Mouse (Mus musculus) heart, embryonic 14.5 days (tissue): Measurements from ENCODE around the gene Dtnb. TPM values are rescaled to one million over a fixed set of nuclear protein-coding genes. Genes with fewer than 3 reads are reported as not detected.

Experiments
- ATAC-seq: fragments of 200-750 bp; cut with Nextera tagmentation; 2 replicates; pipeline ENCODE4 v1.8.0; 2017; ENCODE audit warnings: low read depth, moderate TSS enrichment; ENCODE audit not compliant: insufficient number of reproducible peaks, insufficient read depth, low FRiP score
- H3K27ac ChIP-seq, 2 experiments: fragments of 200-500 bp in 1 of 2; fragments of 300-500 bp in 1 of 2; sonication (generic) in 1 of 2; replicated peaks in 1 of 2; 2 replicates each; pipeline ENCODE4 v1.5.1; 2012 to 2014; ENCODE audit warnings: low read depth in 2 of 2, low read length in 2 of 2, control low read depth in 1 of 2, mild to moderate bottlenecking in 1 of 2, mixed read lengths in 1 of 2; ENCODE audit not compliant: control insufficient read depth in 1 of 2, insufficient read depth in 1 of 2
- H3K27me3 ChIP-seq: fragments of 300-500 bp; sonication (generic); 2 replicates; pipeline ENCODE4 v1.6.1; 2014; ENCODE audit warnings: mild to moderate bottlenecking, low read length, control low read depth; ENCODE audit not compliant: control insufficient read depth, insufficient read depth
- H3K36me3 ChIP-seq: fragments of 300-500 bp; sonication (generic); 2 replicates; pipeline ENCODE4 v1.6.1; 2014; ENCODE audit warnings: mild to moderate bottlenecking, control low read depth, low read length, mixed read lengths; ENCODE audit not compliant: control insufficient read depth, insufficient read depth
- H3K4me1 ChIP-seq, 2 experiments: fragments of 200-500 bp in 1 of 2; fragments of 300-500 bp in 1 of 2; sonication (generic) in 1 of 2; 2 replicates each; pipeline ENCODE4 v1.6.1; 2012 to 2014; ENCODE audit warnings: low read length in 2 of 2, control low read depth in 1 of 2, mixed read lengths in 1 of 2; ENCODE audit not compliant: control insufficient read depth in 2 of 2, insufficient read depth in 2 of 2
- H3K4me2 ChIP-seq: fragments of 300-500 bp; sonication (generic); 2 replicates; pipeline ENCODE4 v1.6.1; 2014; ENCODE audit warnings: mild to moderate bottlenecking, low read length
- H3K4me3 ChIP-seq, 2 experiments: fragments of 200-500 bp in 1 of 2; fragments of 300-500 bp in 1 of 2; sonication (generic) in 1 of 2; 2 replicates each; pipeline ENCODE4 v1.5.1; 2012 to 2014; ENCODE audit warnings: low read length in 2 of 2, mild to moderate bottlenecking in 2 of 2, control low read depth in 1 of 2, low read depth in 1 of 2, moderate library complexity in 1 of 2; ENCODE audit not compliant: control insufficient read depth in 1 of 2, insufficient read depth in 1 of 2
- H3K9ac ChIP-seq: fragments of 300-500 bp; sonication (generic); 2 replicates; pipeline ENCODE4 v1.6.1; 2014; ENCODE audit warnings: mild to moderate bottlenecking, low read length
- H3K9me3 ChIP-seq: fragments of 300-500 bp; sonication (generic); 2 replicates; pipeline ENCODE4 v1.6.1; 2016; ENCODE audit warnings: low read length, control low read depth; ENCODE audit not compliant: control insufficient read depth
- WGBS: fragments of 180-500 bp; shearing (Covaris S2); extraction: QIAGEN DNeasy Blood & Tissue Kit; methylation state at CpG from one replicate; pipeline ENCODE4 v1.1.7; 2014; 5-methylcytosine and 5-hydroxymethylcytosine counted together
- polyA plus RNA-seq: library from polyadenylated mRNA; unstranded; fragments of >200 nt; fragmentation: Nextera tagmentation; extraction: Ambion mirVana; gene quantifications from 2 replicates; pipeline ENCODE4 v1.2.1, GENCODE M21; 2014

Gene Dtnb
- polyA plus RNA-seq, 1 experiment from 2014 or later, result 19.6 TPM

GRCm38 (mm10) chr12:3590039-3590438, 17.9 kb downstream of the Dtnb start:
- Histone ChIP-seq H3K4me2 (no peak overlapping the region), H3K4me3 (no peak overlapping the region), H3K4me1 (0 out of 4 replicates have a peak, but pooled peaks cover 0 to 3% of the 10 kb centered on the region in 2 experiments), H3K9me3 (no peaks in the 10 kb centered on the region), H3K27me3 (no peaks in the 10 kb centered on the region), H3K9ac (no peak overlapping the region), H3K27ac (no peak overlapping the region), H3K36me3 (peaks cover 7% of the 10 kb centered on the region; the same call in 1 of the 2 replicates)
- ATAC-seq, result no peak
- 95% methylated on average over 9 of the region's 9 CpGs for WGBS

DNA sequence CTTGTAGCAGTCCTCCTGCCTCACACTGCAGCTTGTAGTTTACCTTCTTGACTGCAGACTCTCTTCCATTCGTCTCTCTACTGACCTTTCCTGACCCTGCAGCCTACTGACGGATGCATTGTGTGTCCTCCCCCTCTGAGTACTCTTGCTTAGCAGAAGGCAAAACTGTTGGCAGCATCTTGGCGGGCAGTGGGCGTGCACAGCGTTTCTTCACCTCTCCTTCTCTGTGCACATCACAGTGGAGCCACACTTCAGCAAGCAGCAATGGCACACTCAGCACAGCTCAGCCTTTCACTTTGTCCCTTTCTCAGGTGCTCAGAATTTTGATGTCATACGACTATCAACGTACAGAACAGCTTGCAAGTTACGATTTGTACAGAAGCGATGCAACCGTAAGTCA, 19.4 kb downstream of the Dtnb start:
- Histone ChIP-seq H3K36me3 (peaks cover 7% of the 10 kb centered on the region; the same call in 1 of the 2 replicates), H3K4me1 (no peaks in the 10 kb centered on the region), H3K9ac (no peak overlapping the region), H3K27me3 (no peaks in the 10 kb centered on the region), H3K4me3 (no peak overlapping the region), H3K27ac (no peak overlapping the region), H3K4me2 (no peak overlapping the region), H3K9me3 (no peaks in the 10 kb centered on the region)
- no peak for ATAC-seq
- 80% methylated on average over 10 of the region's 10 CpGs for WGBS

DNA sequence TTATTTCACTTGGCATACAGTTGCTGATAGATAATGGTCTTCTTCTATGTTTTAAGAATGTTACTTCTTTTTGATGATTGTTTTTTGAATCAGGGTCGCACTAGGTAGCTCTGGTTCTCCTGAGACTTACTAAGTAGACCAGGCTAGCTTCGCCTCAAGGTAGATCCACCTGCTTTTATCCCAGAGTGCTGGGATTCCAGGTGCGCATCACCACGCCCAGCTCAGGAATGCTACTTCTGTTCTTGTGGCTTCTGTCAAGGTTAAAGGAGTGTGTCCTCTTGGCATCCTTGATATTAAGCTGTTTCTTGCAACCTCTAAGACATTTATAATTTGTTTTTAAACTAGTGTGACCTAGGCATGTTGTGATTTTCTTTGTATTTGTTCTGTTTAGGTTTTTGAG, 30.6 kb downstream of the Dtnb start:
- Histone ChIP-seq H3K9me3 (no peaks in the 10 kb centered on the region), H3K27me3 (no peaks in the 10 kb centered on the region), H3K9ac (no peak overlapping the region), H3K4me3 (no peak overlapping the region), H3K27ac (no peak overlapping the region), H3K4me2 (no peak overlapping the region), H3K4me1 (no peaks in the 10 kb centered on the region), H3K36me3 (peaks cover 11% of the 10 kb centered on the region)
- no peak for ATAC-seq
- 89% methylated on average over 4 of the region's 4 CpGs for WGBS

- whole genome bisulfite sequencing, result 80% methylated on average over 7 of the region's 7 CpGs
- 0 out of 2 replicates have a peak, but pooled peaks cover 5% of the 10 kb centered on the region for H3K9me3 ChIP-seq
- H3K27ac ChIP-seq, result no peak overlapping the region
- H3K4me1 ChIP-seq, result no peaks in the 10 kb centered on the region
- H3K4me2 ChIP-seq, result no peak overlapping the region
- no peak overlapping the region for H3K9ac ChIP-seq
- no peaks in the 10 kb centered on the region for H3K36me3 ChIP-seq
- no peak overlapping the region for H3K4me3 ChIP-seq
- no peak for ATAC-seq
- no peaks in the 10 kb centered on the region for H3K27me3 ChIP-seq
Measured at GRCm38 (mm10) chr12:3606202-3606601, 34.0 kb downstream of the Dtnb start.

GRCm38 (mm10) chr12:3609747-3610146, 37.6 kb downstream of the Dtnb start:
- Histone ChIP-seq H3K4me2 (no peak overlapping the region), H3K27me3 (no peaks in the 10 kb centered on the region), H3K4me1 (no peaks in the 10 kb centered on the region), H3K27ac (no peak overlapping the region), H3K4me3 (no peak overlapping the region), H3K9me3 (0 out of 2 replicates have a peak, but pooled peaks cover 5% of the 10 kb centered on the region), H3K36me3 (no peaks in the 10 kb centered on the region), H3K9ac (no peak overlapping the region)
- ATAC-seq, result no peak

GRCm38 (mm10) chr12:3611871-3612270, 39.7 kb downstream of the Dtnb start:
- Histone ChIP-seq H3K4me3 (no peak overlapping the region), H3K4me1 (no peaks in the 10 kb centered on the region), H3K27ac (no peak overlapping the region), H3K9me3 (0 out of 2 replicates have a peak, but pooled peaks cover 5% of the 10 kb centered on the region), H3K27me3 (no peaks in the 10 kb centered on the region), H3K36me3 (no peaks in the 10 kb centered on the region), H3K4me2 (no peak overlapping the region), H3K9ac (no peak overlapping the region)
- 70% methylated on average over 7 of the region's 7 CpGs for WGBS
- no peak for ATAC-seq

DNA sequence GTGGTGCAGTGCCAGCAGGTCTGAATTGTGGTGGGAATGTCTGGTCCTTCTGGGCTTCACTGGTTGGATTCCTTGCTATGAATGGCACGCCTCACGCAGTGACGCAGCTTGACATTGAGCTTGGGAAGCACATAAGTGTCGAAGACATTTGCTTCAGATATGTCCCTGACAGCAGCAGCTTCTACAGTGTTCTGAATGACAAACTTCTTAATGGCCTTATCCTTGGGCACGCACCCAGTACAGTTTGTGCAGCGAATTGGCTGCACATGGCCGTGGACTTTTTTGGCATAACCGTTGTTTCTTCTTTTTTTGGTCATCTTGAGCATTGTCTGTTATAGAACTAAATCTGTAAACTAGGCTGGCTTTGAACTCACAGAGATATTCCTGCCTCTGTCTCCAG, 42.9 kb downstream of the Dtnb start:
- H3K27me3 ChIP-seq, result no peaks in the 10 kb centered on the region
- H3K27ac ChIP-seq, result no peak overlapping the region
- H3K4me3 ChIP-seq, result no peak overlapping the region
- H3K4me2 ChIP-seq, result no peak overlapping the region
- 0 out of 2 replicates have a peak, but pooled peaks cover 1% of the 10 kb centered on the region for H3K9me3 ChIP-seq
- H3K4me1 ChIP-seq, result no peaks in the 10 kb centered on the region
- 88% methylated on average over 8 of the region's 8 CpGs for WGBS
- no peak overlapping the region for H3K9ac ChIP-seq
- no peak for ATAC-seq
- H3K36me3 ChIP-seq, result no peaks in the 10 kb centered on the region
